Mouse (Mus musculus): ENCODE measurements around the gene Ndufa11. TPM values are rescaled to one million over a fixed set of nuclear protein-coding genes. Genes with fewer than 3 reads are reported as not detected.

The Ndufa11 gene
- polyA plus RNA-seq, 1 experiment from 2014 or later, result 449 TPM

DNA sequence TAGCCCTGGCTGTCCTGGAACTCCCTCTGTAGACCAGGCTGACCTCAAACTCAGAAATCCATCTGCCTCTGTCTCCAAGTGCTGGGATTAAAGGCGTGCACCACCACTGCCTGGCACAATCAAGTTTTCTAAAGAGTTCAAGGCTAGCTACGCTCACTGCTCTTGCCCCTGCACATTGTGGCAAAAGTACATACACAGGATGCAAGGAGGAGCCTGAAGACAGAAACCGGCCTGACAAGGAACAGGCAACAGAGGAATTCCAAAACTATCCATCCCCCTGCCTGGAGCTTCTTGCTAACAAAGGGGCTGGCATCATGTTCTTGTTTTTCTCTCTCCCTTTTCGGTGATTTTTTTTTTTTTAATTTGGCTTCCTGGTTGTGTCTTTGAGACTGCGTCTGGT lies 26.6 kb downstream of the Ndufa11 start:
- no peaks in the 10 kb centered on the region for H3K9me3 ChIP-seq (ENCODE audit: low read depth, low read length)
- H3K4me3 ChIP-seq (ENCODE audit: low read depth, low read length), result no peak overlapping the region
- H3K4me2 ChIP-seq, result no peak overlapping the region
- H3K27ac ChIP-seq (ENCODE audit: low read depth), result no peak overlapping the region
- 39% methylated on average over 5 of the region's 5 CpGs for WGBS
- no peak for TF ChIP-seq CTCF (IDR thresholded peaks at IDR 0.05; ENCODE audit: low read depth)
- H3K4me1 ChIP-seq (ENCODE audit: insufficient read depth), result no peaks in the 10 kb centered on the region
- no peaks in the 10 kb centered on the region for H3K36me3 ChIP-seq (ENCODE audit: insufficient read depth)
- ATAC-seq (ENCODE audit: insufficient read depth), result no peak
- H3K9ac ChIP-seq, result no peak overlapping the region
- H3K27me3 ChIP-seq (ENCODE audit: insufficient read depth, low read length), result no peaks in the 10 kb centered on the region
- no peak for DNase-seq

DNA sequence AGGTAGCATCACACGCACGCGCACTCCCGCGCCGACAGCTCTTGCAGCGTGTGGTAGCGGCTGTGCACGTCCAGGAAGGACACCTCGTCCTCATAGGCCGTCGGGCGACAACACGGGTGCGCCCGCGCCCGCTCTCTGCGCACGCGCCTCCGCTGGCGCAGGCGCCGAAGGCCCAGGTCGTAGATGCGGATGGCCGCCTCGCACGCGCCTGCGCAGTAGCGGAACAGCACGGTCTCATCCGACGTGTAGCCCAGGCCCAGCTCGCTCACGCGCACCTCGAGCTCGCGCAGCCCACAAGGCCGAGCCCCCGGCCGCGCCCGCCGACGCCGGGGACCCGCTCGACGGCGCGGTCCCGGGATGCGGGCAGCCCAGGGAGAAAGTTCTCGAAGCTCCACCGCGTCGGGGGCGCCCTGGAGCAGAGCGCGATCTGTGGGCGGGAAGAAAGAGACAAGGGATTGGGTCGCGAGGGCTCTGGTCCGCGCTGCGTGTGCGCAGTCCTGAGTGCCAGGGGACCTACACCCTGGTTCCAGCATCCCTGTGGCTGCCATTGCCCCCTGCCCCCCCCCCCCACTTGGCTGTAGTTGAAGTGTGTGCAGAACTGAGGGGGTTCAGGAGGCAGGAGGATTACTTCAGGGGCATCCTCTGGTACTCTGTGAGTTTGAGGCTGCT lies 34.0 kb downstream of the Ndufa11 start:
- Histone ChIP-seq H3K36me3 (ENCODE audit: insufficient read depth) (no peaks in the 10 kb centered on the region), H3K27me3 (ENCODE audit: insufficient read depth, low read length) (peaks cover 60% of the 10 kb centered on the region), H3K4me2 (peak overlapping the region; percentile 54), H3K4me3 (ENCODE audit: low read depth, low read length) (peak overlapping the region; percentile 28; the same call in 1 of the 2 replicates), H3K9me3 (ENCODE audit: low read depth, low read length) (no peaks in the 10 kb centered on the region), H3K27ac (ENCODE audit: low read depth) (no peak overlapping the region), H3K9ac (peak overlapping the region; percentile 16; the same call in 1 of the 2 replicates), H3K4me1 (ENCODE audit: insufficient read depth) (no peaks in the 10 kb centered on the region; the same call in 1 of the 2 replicates)
- TF ChIP-seq CTCF (IDR thresholded peaks at IDR 0.05; ENCODE audit: low read depth), result no peak
- ATAC-seq (ENCODE audit: insufficient read depth) (peak; percentile 52), DNase-seq (peak; percentile 80)
- 20% methylated on average over 71 of the region's 71 CpGs for WGBS

DNA sequence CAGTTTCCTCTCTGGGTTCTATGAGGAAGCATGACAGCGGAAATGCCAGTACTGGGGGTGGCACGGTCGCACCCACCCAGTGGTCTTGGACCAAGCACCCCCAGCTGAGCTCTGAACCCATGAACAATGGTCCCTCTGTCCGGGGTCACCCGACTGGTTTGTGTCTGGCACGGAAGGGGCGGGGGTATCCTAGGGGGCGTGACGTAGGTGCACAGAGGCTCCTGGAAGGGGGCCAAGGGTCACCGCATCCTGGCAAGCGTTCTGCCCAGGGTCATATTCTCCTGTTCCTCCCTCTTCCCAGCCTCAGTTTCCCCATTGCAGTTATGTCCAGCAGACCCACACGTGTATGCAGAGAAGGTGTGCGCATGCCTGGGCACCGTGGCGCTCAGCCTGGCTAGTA lies 35.9 kb downstream of the Ndufa11 start:
- Histone ChIP-seq H3K4me2 (peak overlapping the region; percentile 15; the same call in 1 of the 2 replicates), H3K9me3 (ENCODE audit: low read depth, low read length) (no peaks in the 10 kb centered on the region), H3K27ac (ENCODE audit: low read depth) (no peak overlapping the region), H3K27me3 (ENCODE audit: insufficient read depth, low read length) (peaks cover 73% of the 10 kb centered on the region), H3K4me1 (ENCODE audit: insufficient read depth) (no peaks in the 10 kb centered on the region; the same call in 1 of the 2 replicates), H3K4me3 (ENCODE audit: low read depth, low read length) (no peak overlapping the region), H3K9ac (no peak overlapping the region), H3K36me3 (ENCODE audit: insufficient read depth) (no peaks in the 10 kb centered on the region)
- ATAC-seq (ENCODE audit: insufficient read depth) (no peak), DNase-seq (no peak)
- TF ChIP-seq CTCF (IDR thresholded peaks at IDR 0.05; ENCODE audit: low read depth), result no peak
- 27% methylated on average over 15 of the region's 15 CpGs for WGBS

DNA sequence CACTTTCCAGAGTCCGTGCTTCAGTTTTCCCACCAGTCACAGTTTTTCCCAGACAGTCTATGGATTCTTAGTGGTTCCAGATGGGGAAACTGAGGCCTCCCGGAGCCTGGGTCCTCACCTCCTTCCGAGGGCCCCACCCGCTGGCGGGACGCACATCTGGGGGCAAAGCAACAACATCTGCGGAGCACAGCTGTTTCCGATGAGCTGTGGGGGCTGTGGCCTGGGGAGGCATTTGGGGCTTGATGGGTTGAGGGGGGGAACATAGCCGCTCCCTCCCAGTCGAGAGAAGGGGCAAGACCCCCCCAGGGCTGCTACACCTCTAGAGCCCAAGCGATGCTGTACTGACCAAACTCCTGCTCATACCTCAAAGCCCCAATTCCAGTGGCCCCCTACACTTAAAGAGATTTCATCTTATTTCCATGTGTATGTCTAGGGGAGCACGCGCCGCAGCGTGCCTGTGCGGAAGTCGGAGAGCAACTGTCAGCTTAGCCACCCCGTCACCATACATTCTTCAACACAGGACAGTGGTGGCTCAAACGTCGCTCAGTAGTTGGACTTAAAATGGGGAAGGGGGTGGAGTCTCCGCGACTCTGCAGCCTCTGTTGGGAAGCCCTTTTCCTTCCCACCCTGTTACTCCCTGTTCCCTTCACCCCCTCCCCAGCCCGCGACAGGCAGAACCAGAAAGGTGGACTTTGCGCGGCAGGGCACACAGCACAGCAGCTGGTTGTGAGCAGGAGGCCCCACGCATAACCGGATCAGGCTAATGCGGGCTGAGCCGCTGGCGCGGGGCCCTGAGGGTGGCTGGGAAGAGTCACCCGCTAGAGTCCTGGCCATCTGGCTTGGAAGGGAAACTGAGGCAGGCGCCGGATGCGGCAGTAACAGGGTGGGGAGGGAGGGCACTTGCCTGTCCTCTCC lies 37.0 kb downstream of the Ndufa11 start:
- 14% methylated on average over 36 of the region's 36 CpGs for WGBS
- no peak for TF ChIP-seq CTCF (IDR thresholded peaks at IDR 0.05; ENCODE audit: low read depth)
- H3K4me3 ChIP-seq (ENCODE audit: low read depth, low read length), result no peak overlapping the region

DNA sequence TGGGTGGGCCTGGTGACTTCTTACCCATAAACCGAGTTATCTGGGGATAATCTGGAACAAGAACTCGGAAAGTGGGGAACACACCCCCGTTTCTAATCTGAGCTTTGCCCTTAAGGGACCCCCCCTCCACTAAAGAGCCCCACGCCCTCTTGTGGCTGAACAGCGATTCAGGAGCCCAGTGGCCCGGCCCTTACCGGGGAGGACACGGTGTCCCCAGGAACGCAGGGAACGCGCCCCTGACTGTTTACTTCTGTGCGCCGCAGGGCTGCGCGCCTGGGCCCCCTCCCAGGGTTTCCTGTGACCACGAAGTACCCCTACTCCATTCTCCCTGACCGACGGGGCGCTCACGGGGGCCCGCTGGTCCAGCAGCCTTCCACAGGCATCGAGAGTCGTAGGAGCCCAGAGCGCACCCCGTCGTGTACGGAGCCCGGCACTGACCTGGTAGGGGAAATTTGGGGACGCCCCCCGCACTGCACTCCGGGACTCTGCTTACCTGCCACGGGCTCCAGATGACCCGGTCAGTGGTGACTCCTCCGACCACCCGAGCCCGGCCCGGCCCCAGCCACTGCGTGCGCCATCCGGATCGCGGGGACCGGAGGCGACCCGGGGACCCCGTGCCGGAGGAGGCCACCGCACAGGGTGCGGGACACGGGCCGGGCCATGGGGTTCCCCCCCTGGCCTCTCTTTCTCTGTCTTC lies 39.3 kb downstream of the Ndufa11 start:
- H3K27ac ChIP-seq (ENCODE audit: low read depth), result no peak overlapping the region
- peak overlapping the region; percentile 55 for H3K9ac ChIP-seq
- ATAC-seq (ENCODE audit: insufficient read depth), result peak; percentile 21
- peak; percentile 56 for TF ChIP-seq CTCF (IDR thresholded peaks at IDR 0.05; ENCODE audit: low read depth)
- H3K4me3 ChIP-seq (ENCODE audit: low read depth, low read length), result peak overlapping the region; percentile 56
- WGBS, result under 1% methylated on average over 45 of the region's 51 CpGs
- peak overlapping the region; percentile 99 for H3K4me2 ChIP-seq
- no peak for DNase-seq
- peaks cover 60% of the 10 kb centered on the region for H3K27me3 ChIP-seq (ENCODE audit: insufficient read depth, low read length)
- no peaks in the 10 kb centered on the region for H3K36me3 ChIP-seq (ENCODE audit: insufficient read depth)
- H3K9me3 ChIP-seq (ENCODE audit: low read depth, low read length), result no peaks in the 10 kb centered on the region
- no peaks in the 10 kb centered on the region; the same call in 1 of the 2 replicates for H3K4me1 ChIP-seq (ENCODE audit: insufficient read depth)

More for the DNA sequence above, 37.0 kb downstream of the Ndufa11 start:
- peak; percentile 54 for DNase-seq
- Histone ChIP-seq H3K36me3 (ENCODE audit: insufficient read depth) (no peaks in the 10 kb centered on the region), H3K9me3 (ENCODE audit: low read depth, low read length) (no peaks in the 10 kb centered on the region), H3K27me3 (ENCODE audit: insufficient read depth, low read length) (peaks cover 73% of the 10 kb centered on the region), H3K27ac (ENCODE audit: low read depth) (no peak overlapping the region), H3K4me2 (peak overlapping the region; percentile 37; the same call in 1 of the 2 replicates), H3K9ac (no peak overlapping the region), H3K4me1 (ENCODE audit: insufficient read depth) (no peaks in the 10 kb centered on the region; the same call in 1 of the 2 replicates)
- no peak for ATAC-seq (ENCODE audit: insufficient read depth)

DNA sequence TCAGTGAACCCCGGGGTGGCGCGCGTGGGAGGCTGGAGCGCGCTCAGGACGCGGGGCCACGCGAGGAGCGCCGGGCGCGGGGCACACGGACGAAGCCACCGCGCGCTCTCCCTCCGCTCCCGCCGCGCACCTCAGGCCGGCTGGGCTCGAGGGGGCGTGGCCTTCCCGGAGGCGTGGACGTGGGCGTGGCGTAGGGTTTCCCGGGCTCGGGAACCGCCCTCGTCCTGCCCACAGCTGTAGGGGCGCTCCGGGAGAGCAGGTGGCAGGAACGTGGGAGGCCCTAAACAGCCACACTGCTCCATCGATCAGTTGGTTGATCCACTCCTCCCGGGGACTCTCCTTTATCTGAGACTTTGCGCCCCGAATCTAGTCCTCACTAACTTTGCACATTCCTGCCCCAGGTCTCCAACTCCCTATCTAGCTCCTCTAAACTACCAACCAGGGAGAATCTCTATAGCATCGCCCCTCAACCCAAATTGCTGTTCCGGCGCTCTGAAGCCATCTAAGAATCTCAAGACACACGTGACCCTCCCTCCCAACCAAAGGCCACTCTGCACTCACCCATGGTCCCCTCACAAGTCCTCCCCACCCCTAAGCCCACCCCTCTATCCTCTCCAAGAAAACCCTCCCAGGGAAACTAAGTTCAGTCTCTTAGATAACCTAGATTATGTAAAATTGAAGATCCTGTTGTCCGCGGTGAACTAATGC lies 40.0 kb downstream of the Ndufa11 start, which contains the start of gene Nrtn:
Nrtn (minus strand) TSS at position 115 of the 708 bp plus-strand sequence.
- Histone ChIP-seq H3K27ac (ENCODE audit: low read depth) (no peak within 1 kb of the TSS), H3K9me3 (ENCODE audit: low read depth, low read length) (no peaks in the 10 kb centered on the region), H3K27me3 (ENCODE audit: insufficient read depth, low read length) (peaks cover 53% of the 10 kb centered on the region), H3K36me3 (ENCODE audit: insufficient read depth) (no peaks in the 10 kb centered on the region), H3K4me1 (ENCODE audit: insufficient read depth) (peaks cover 4% of the 10 kb centered on the region; the same call in 1 of the 2 replicates), H3K4me2 (peak within 1 kb of the TSS; percentile 99), H3K9ac (peak within 1 kb of the TSS; percentile 55), H3K4me3 (ENCODE audit: low read depth, low read length) (peak within 1 kb of the TSS; percentile 56)
- ATAC-seq (ENCODE audit: insufficient read depth) (peak; percentile 68), DNase-seq (peak; percentile 93)
- under 1% methylated on average over 48 of the region's 48 CpGs for WGBS
- no peak for TF ChIP-seq CTCF (IDR thresholded peaks at IDR 0.05; ENCODE audit: low read depth)
